9 mouse cellular contexts compared by ENCODE assay signal in genomic region chr3:127948898-127949620, GRCm38 (mm10). TPM values are rescaled to one million over a fixed set of nuclear protein-coding genes. Genes with fewer than 3 reads are reported as not detected.
A peak's percentile ranks its signal among the peaks of the same experiment; 100 is the strongest.
DNase-seq lines count a peak whose midpoint lies in the region; ATAC-seq and TF ChIP-seq lines count a peak whose summit lies in the region.
"Had no signal": no experiment of that assay in that cellular context is flagged by ENCODE, and none has a peak within 500 bp of the region (broad histone marks: within the 10 kb centered on the region; RNA-seq: fewer than 3 reads in every experiment).

No protein-coding gene starts in this region.

- ATAC-seq in neural tube, embryonic 11.5 days (ENCODE audit: insufficient read depth, low FRiP score, low TSS enrichment) = peak; percentile 35; the same call in 1 of the 2 replicates
- ATAC-seq in activated CD4-positive, CD25-positive, alpha-beta regulatory T cell, adult 4 months = peak; percentile 88
- peak; percentile 62; the same call in 1 of the 2 replicates for ATAC-seq in embryonic facial prominence, embryonic 11.5 days (replicated peaks; ENCODE audit: insufficient number of reproducible peaks, low FRiP score, low TSS enrichment, low read depth)
- 0 out of 2 replicates have a peak, but pooled peaks have one; percentile 28 for ATAC-seq in limb, embryonic 13.5 days (ENCODE audit: low FRiP score, low read depth)
- peak; percentile 65; the same call in 1 of the 2 replicates for ATAC-seq in midbrain, postnatal 0 days (ENCODE audit: low FRiP score)

- H3K9ac ChIP-seq in neural tube, embryonic 11.5 days (ENCODE audit: low read length) = no peak overlapping the region
- H3K9ac ChIP-seq in embryonic facial prominence, embryonic 11.5 days (replicated peaks; ENCODE audit: low read length) = no peak overlapping the region
- H3K9ac ChIP-seq in limb, embryonic 13.5 days = no peak overlapping the region
- no peak overlapping the region for H3K9ac ChIP-seq in midbrain, postnatal 0 days (replicated peaks; ENCODE audit: low read length, poor library complexity, severe bottlenecking)
- H3K9ac ChIP-seq: embryonic facial prominence, embryonic 15.5 days had no signal

- H3K36me3 ChIP-seq in neural tube, embryonic 11.5 days (ENCODE audit: control insufficient read depth, insufficient read depth, low read length) = no peaks in the 10 kb centered on the region
- no peaks in the 10 kb centered on the region for H3K36me3 ChIP-seq in embryonic facial prominence, embryonic 11.5 days (replicated peaks; ENCODE audit: control insufficient read depth, insufficient read depth, low read depth, low read length)
- no peaks in the 10 kb centered on the region for H3K36me3 ChIP-seq in limb, embryonic 13.5 days
- no peaks in the 10 kb centered on the region for H3K36me3 ChIP-seq in midbrain, postnatal 0 days (ENCODE audit: insufficient read depth, low read length)
- H3K36me3 ChIP-seq: embryonic facial prominence, embryonic 15.5 days had no signal

- H3K4me3 ChIP-seq in neural tube, embryonic 11.5 days (ENCODE audit: low read depth, low read length) = no peak overlapping the region
- no peak overlapping the region for H3K4me3 ChIP-seq in embryonic facial prominence, embryonic 11.5 days (ENCODE audit: low read depth, low read length)
- H3K4me3 ChIP-seq in limb, embryonic 13.5 days = no peak overlapping the region
- no peak overlapping the region for H3K4me3 ChIP-seq in midbrain, postnatal 0 days (ENCODE audit: low read depth, low read length)
- H3K4me3 ChIP-seq: embryonic facial prominence, embryonic 15.5 days had no signal

- 45% methylated on average over 6 of the region's 6 CpGs for WGBS in neural tube, embryonic 11.5 days
- 51% methylated on average over 6 of the region's 6 CpGs for WGBS in embryonic facial prominence, embryonic 11.5 days
- WGBS in limb, embryonic 13.5 days = 45% methylated on average over 6 of the region's 6 CpGs
- WGBS in midbrain, postnatal 0 days = 41% methylated on average over 6 of the region's 6 CpGs

- DNase-seq in neural tube, embryonic 11.5 days (ENCODE audit: low spot score) = peak; percentile 27
- no peak for DNase-seq in neural tube, embryonic 10.5 days (ENCODE audit: extremely low spot score, low spot score)
- DNase-seq in embryonic facial prominence, embryonic 11.5 days (ENCODE audit: low spot score) = peak; percentile 84
- peak; percentile 89 for DNase-seq in induced T-regulatory cell, adult 2 months (ENCODE audit: low read depth)
- peak; percentile 92 for DNase-seq in midbrain, postnatal 0 days (ENCODE audit: low spot score)
- DNase-seq in testis, postnatal 10 days (ENCODE audit: low spot score) = no peak

- no peaks in the 10 kb centered on the region for H3K27me3 ChIP-seq in neural tube, embryonic 11.5 days (ENCODE audit: control insufficient read depth, insufficient read depth, low read length)
- no peaks in the 10 kb centered on the region for H3K27me3 ChIP-seq in embryonic facial prominence, embryonic 11.5 days (ENCODE audit: control insufficient read depth, insufficient read depth, low read length)
- peaks cover 10% of the 10 kb centered on the region; the same call in 1 of the 2 replicates for H3K27me3 ChIP-seq in limb, embryonic 13.5 days
- H3K27me3 ChIP-seq in midbrain, postnatal 0 days (ENCODE audit: insufficient read depth, low read length) = no peaks in the 10 kb centered on the region; the same call in 1 of the 2 replicates
- H3K27me3 ChIP-seq: embryonic facial prominence, embryonic 15.5 days had no signal

- H3K9me3 ChIP-seq in neural tube, embryonic 11.5 days (ENCODE audit: control insufficient read depth, low read length) = no peaks in the 10 kb centered on the region
- H3K9me3 ChIP-seq in embryonic facial prominence, embryonic 11.5 days (replicated peaks; ENCODE audit: control insufficient read depth, low read length) = no peaks in the 10 kb centered on the region
- no peaks in the 10 kb centered on the region for H3K9me3 ChIP-seq in limb, embryonic 13.5 days
- H3K9me3 ChIP-seq in midbrain, postnatal 0 days (ENCODE audit: low read length) = no peaks in the 10 kb centered on the region
- H3K9me3 ChIP-seq: embryonic facial prominence, embryonic 15.5 days had no signal

- H3K27ac ChIP-seq in neural tube, embryonic 11.5 days (ENCODE audit: low read depth, low read length) = no peak overlapping the region
- H3K27ac ChIP-seq in embryonic facial prominence, embryonic 11.5 days (replicated peaks; ENCODE audit: low read depth, low read length) = no peak overlapping the region
- no peak overlapping the region for H3K27ac ChIP-seq in limb, embryonic 13.5 days
- H3K27ac ChIP-seq in midbrain, postnatal 0 days (ENCODE audit: low read depth, low read length) = no peak overlapping the region
- H3K27ac ChIP-seq: embryonic facial prominence, embryonic 15.5 days had no signal

- H3K4me2 ChIP-seq in neural tube, embryonic 11.5 days (ENCODE audit: low read depth) = no peak overlapping the region
- H3K4me2 ChIP-seq in embryonic facial prominence, embryonic 11.5 days (ENCODE audit: low read depth, low read length) = no peak overlapping the region
- no peak overlapping the region for H3K4me2 ChIP-seq in limb, embryonic 13.5 days (replicated peaks)
- no peak overlapping the region for H3K4me2 ChIP-seq in midbrain, postnatal 0 days (ENCODE audit: low read depth, low read length, poor library complexity, severe bottlenecking)
- H3K4me2 ChIP-seq: embryonic facial prominence, embryonic 15.5 days had no signal

- no peaks in the 10 kb centered on the region for H3K4me1 ChIP-seq in neural tube, embryonic 11.5 days (ENCODE audit: control insufficient read depth, insufficient read depth, low read length)
- H3K4me1 ChIP-seq in embryonic facial prominence, embryonic 11.5 days (ENCODE audit: control insufficient read depth, insufficient read depth, low read length) = no peaks in the 10 kb centered on the region
- H3K4me1 ChIP-seq in limb, embryonic 13.5 days = no peaks in the 10 kb centered on the region
- H3K4me1 ChIP-seq in midbrain, postnatal 0 days (ENCODE audit: insufficient read depth, low read length) = no peaks in the 10 kb centered on the region
- H3K4me1 ChIP-seq: embryonic facial prominence, embryonic 15.5 days had no signal

- TF ChIP-seq CTCF in midbrain, postnatal 0 days (IDR thresholded peaks at IDR 0.05) = peak; percentile 86

RNA-seq across cellular contexts. Expression of gene Fam241a, which starts 52.9 kb away (rescaled TPM):
- polyA plus RNA-seq in neural tube, embryonic 11.5 days (2014; fragmentation: Nextera tagmentation; extraction: Ambion mirVana) = 7.1 and 9.0 TPM in 2 replicates
- 1 to 10 TPM; 4.0 to 7.2 TPM for polyA plus RNA-seq in activated CD4-positive, CD25-positive, alpha-beta regulatory T cell, adult 4 months (2017; shearing (Covaris generic))
- 4.9 and 5.1 TPM in 2 replicates for polyA plus RNA-seq in embryonic facial prominence, embryonic 11.5 days (2014; fragmentation: Nextera tagmentation; extraction: Ambion mirVana)
- polyA plus RNA-seq in limb, embryonic 13.5 days (2015; fragmentation: Nextera tagmentation; extraction: Ambion mirVana) = 5.8 and 6.2 TPM in 2 replicates
- 4.7 and 8.7 TPM in 2 replicates for total RNA-seq in midbrain, postnatal 0 days (2014; rRNA removed)
- 6.6 and 7.9 TPM in 2 replicates for polyA plus RNA-seq in midbrain, postnatal 0 days (2015; fragmentation: Nextera tagmentation; extraction: Ambion mirVana)

Comparison
In these comparisons a context has a peak if more than half of its experiments do, and no peak if none do; other contexts are left out.
1. DNase-seq: peak in neural tube, embryonic 11.5 days (single experiment), embryonic facial prominence, embryonic 11.5 days (single experiment), induced T-regulatory cell, adult 2 months (single experiment) and midbrain, postnatal 0 days (single experiment); none in neural tube, embryonic 10.5 days (single experiment) and testis, postnatal 10 days (single experiment).
2. ATAC-seq: peak in every context shown above with its lines; median percentile 88 in activated CD4-positive, CD25-positive, alpha-beta regulatory T cell, adult 4 months; 65 in midbrain, postnatal 0 days; 62 in embryonic facial prominence, embryonic 11.5 days; 35 in neural tube, embryonic 11.5 days; 28 in limb, embryonic 13.5 days.